Mouse (Mus musculus) adrenal gland, adult 18-20 months (tissue): ENCODE data around the gene Tigd4. TPM values are rescaled to one million over a fixed set of nuclear protein-coding genes. Genes with fewer than 3 reads are reported as not detected.

Experiments used
- total RNA-seq, 2 experiments: library from RNA; stranded (reverse); gene quantifications; 1 replicate in 1 of 2; 2 replicates in 1 of 2; pipeline ENCODE4 v1.2.3; 2021

The Tigd4 gene
- total RNA-seq, 2 experiments from 2014 or later = not detected

Other genes with a start within 250 kb of the Tigd4 start
- 1 to 10 TPM; 3.6 to 4.6 TPM for gene Fhdc1, start 113.1 kb upstream of the Tigd4 start, total RNA-seq
- gene Arfip1, start 10.9 kb upstream of the Tigd4 start, total RNA-seq = 10 to 100 TPM; 38.6 to 48.6 TPM
- gene Tmem154, start 72.6 kb downstream of the Tigd4 start, total RNA-seq = 1 to 10 TPM; 1.6 to 3.4 TPM
- 10 to 100 TPM; 15.6 to 19.3 TPM for gene Fbxw7, start 221.7 kb downstream of the Tigd4 start, total RNA-seq